Mouse (Mus musculus): ENCODE results near the gene Cpt1b.

DNA sequence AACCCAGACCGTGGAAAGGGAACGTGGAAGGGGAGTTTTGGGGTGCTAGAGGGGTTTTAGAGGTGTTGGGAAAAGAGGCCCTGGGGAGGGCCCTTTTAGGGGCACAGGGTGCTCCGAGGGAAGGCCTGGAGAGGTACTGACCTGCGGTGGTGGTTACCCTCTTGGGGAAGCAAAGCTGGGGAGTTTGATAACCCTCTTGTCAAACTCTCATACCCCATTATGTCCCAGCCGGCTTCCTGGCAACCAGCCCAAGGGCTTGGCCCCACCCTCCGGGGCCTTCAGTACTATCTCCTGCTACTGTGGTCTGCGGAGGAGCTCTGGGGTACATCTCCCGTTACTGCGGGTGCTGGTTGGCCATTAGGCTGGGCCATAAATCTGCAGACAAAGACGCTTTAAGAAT lies 46.2 kb downstream of the Cpt1b start:
- TF ChIP-seq CTCF (IDR thresholded peaks at IDR 0.05; ENCODE audit: borderline replicate concordance, control insufficient read depth, extremely low read depth, insufficient read depth, low read length, poor library complexity), result no peak
- no peak for TF ChIP-seq POLR2A (IDR thresholded peaks at IDR 0.05; ENCODE audit: control insufficient read depth, extremely low read depth, insufficient read depth, low read length, poor library complexity)

All from thymus, adult 2 months (tissue).